Mouse (Mus musculus) kidney, embryonic 16.5 days (tissue): ENCODE measurements around the gene Slc25a11. TPM values are rescaled to one million over a fixed set of nuclear protein-coding genes. Genes with fewer than 3 reads are reported as not detected.

Source experiments
- ATAC-seq: fragments of 200-750 bp; cut with Nextera tagmentation; 2 replicates; pipeline ENCODE4 v1.8.0; 2017; ENCODE audit warnings: moderate TSS enrichment; ENCODE audit not compliant: low FRiP score, low TSS enrichment
- H3K27ac ChIP-seq: fragments of 300-500 bp; sonication (generic); 2 replicates; pipeline ENCODE4 v1.5.1; 2014; ENCODE audit warnings: low read length
- H3K27me3 ChIP-seq: fragments of 300-500 bp; sonication (generic); 2 replicates; pipeline ENCODE4 v1.6.1; 2014; ENCODE audit warnings: low read length, control low read depth, mixed read lengths; ENCODE audit not compliant: insufficient read depth
- H3K36me3 ChIP-seq: fragments of 300-500 bp; sonication (generic); 2 replicates; pipeline ENCODE4 v1.6.1; 2014; ENCODE audit warnings: low read length, control low read depth, mixed read lengths; ENCODE audit not compliant: insufficient read depth
- H3K4me1 ChIP-seq: fragments of 300-500 bp; sonication (generic); 2 replicates; pipeline ENCODE4 v1.6.1; 2014; ENCODE audit warnings: low read length, control low read depth, mixed read lengths; ENCODE audit not compliant: insufficient read depth
- H3K4me2 ChIP-seq: fragments of 300-500 bp; sonication (generic); replicated peaks from 2 replicates; pipeline ENCODE4 v1.6.1; 2014; ENCODE audit warnings: low read depth, low read length
- H3K4me3 ChIP-seq: fragments of 300-500 bp; sonication (generic); 2 replicates; pipeline ENCODE4 v1.5.1; 2014; ENCODE audit warnings: mild to moderate bottlenecking, low read length
- H3K9ac ChIP-seq: fragments of 300-500 bp; sonication (generic); replicated peaks from 2 replicates; pipeline ENCODE4 v1.6.1; 2014; ENCODE audit warnings: low read length
- H3K9me3 ChIP-seq: fragments of 300-500 bp; sonication (generic); 2 replicates; pipeline ENCODE4 v1.6.1; 2016; ENCODE audit warnings: low read length, control low read depth
- WGBS: fragments of 180-500 bp; shearing (Covaris S2); extraction: QIAGEN DNeasy Blood & Tissue Kit; methylation state at CpG from one replicate; pipeline ENCODE4 v1.1.7; 2014; 5-methylcytosine and 5-hydroxymethylcytosine counted together
- polyA plus RNA-seq: library from polyadenylated mRNA; unstranded; fragments of >200 nt; fragmentation: Nextera tagmentation; extraction: Ambion mirVana; gene quantifications from 2 replicates; pipeline ENCODE4 v1.2.1, GENCODE M21; 2015

Gene Slc25a11
- 229 and 235 TPM in 2 replicates for polyA plus RNA-seq

- peak within 1 kb of the TSS; percentile 68 for H3K4me3 ChIP-seq
- under 1% methylated on average over 63 of the region's 63 CpGs for WGBS
- H3K9me3 ChIP-seq: no peaks in the 10 kb centered on the region
- ATAC-seq: peak; percentile 89
- peak within 1 kb of the TSS; percentile 97 for H3K4me2 ChIP-seq
- peak within 1 kb of the TSS; percentile 97 for H3K9ac ChIP-seq
- H3K4me1 ChIP-seq: peaks cover 52% of the 10 kb centered on the region
- H3K27me3 ChIP-seq: no peaks in the 10 kb centered on the region
- peaks cover 52% of the 10 kb centered on the region for H3K36me3 ChIP-seq
- H3K27ac ChIP-seq: peak within 1 kb of the TSS; percentile 99
These were observed at the start of gene Slc25a11, which contains the start of gene Rnf167 for GRCm38 (mm10) chr11:70646691-70647650. Gene Slc25a11, minus strand, starts transcription at chr11:70647479. Gene Rnf167, plus strand, starts transcription at chr11:70647235.

- no peak for ATAC-seq
- whole genome bisulfite sequencing: 73% methylated on average over 3 of the region's 3 CpGs
- H3K27me3 ChIP-seq: no peaks in the 10 kb centered on the region
- H3K4me3 ChIP-seq: no peak overlapping the region
- no peaks in the 10 kb centered on the region for H3K36me3 ChIP-seq
- no peak overlapping the region for H3K4me2 ChIP-seq
- H3K4me1 ChIP-seq: peaks cover 6% of the 10 kb centered on the region
- no peak overlapping the region for H3K9ac ChIP-seq
- no peaks in the 10 kb centered on the region for H3K9me3 ChIP-seq
- H3K27ac ChIP-seq: no peak overlapping the region
These were observed 46.2 kb upstream of the Slc25a11 start for GRCm38 (mm10) chr11:70693504-70693903.

GRCm38 (mm10) chr11:70689578-70689977 is 42.3 kb upstream of the Slc25a11 start:
- no peak overlapping the region for H3K4me2 ChIP-seq
- H3K4me1 ChIP-seq: peaks cover 19% of the 10 kb centered on the region
- no peak overlapping the region for H3K9ac ChIP-seq
- 0 out of 2 replicates have a peak, but pooled peaks cover 6% of the 10 kb centered on the region for H3K36me3 ChIP-seq
- H3K4me3 ChIP-seq: no peak overlapping the region
- no peak for ATAC-seq
- no peaks in the 10 kb centered on the region for H3K9me3 ChIP-seq
- 64% methylated on average over 4 of the region's 4 CpGs for WGBS
- no peaks in the 10 kb centered on the region for H3K27me3 ChIP-seq
- H3K27ac ChIP-seq: no peak overlapping the region

- H3K4me2 ChIP-seq: peak overlapping the region; percentile 85
- H3K4me1 ChIP-seq: peaks cover 19% of the 10 kb centered on the region
- peaks cover 11% of the 10 kb centered on the region; the same call in 1 of the 2 replicates for H3K36me3 ChIP-seq
- H3K9ac ChIP-seq: peak overlapping the region; percentile 86
- ATAC-seq: no peak
- peak overlapping the region; percentile 90 for H3K27ac ChIP-seq
- H3K9me3 ChIP-seq: no peaks in the 10 kb centered on the region
- H3K4me3 ChIP-seq: peak overlapping the region; percentile 85
- H3K27me3 ChIP-seq: no peaks in the 10 kb centered on the region
- WGBS: 12% methylated on average over 8 of the region's 8 CpGs
These were observed 41.1 kb upstream of the Slc25a11 start for GRCm38 (mm10) chr11:70688372-70688771.

- Histone ChIP-seq H3K9me3 (no peaks in the 10 kb centered on the region), H3K4me1 (peaks cover 19% of the 10 kb centered on the region), H3K36me3 (peaks cover 11% of the 10 kb centered on the region; the same call in 1 of the 2 replicates), H3K27ac (peak within 1 kb of the TSS; percentile 90), H3K4me2 (peak within 1 kb of the TSS; percentile 85), H3K4me3 (peak within 1 kb of the TSS; percentile 85), H3K9ac (peak within 1 kb of the TSS; percentile 86), H3K27me3 (no peaks in the 10 kb centered on the region)
- ATAC-seq: peak; percentile 91
- under 1% methylated on average over 55 of the region's 55 CpGs for WGBS
These were observed 40.4 kb upstream of the Slc25a11 start, which contains the start of gene Camta2 for GRCm38 (mm10) chr11:70687601-70688199. Gene Camta2, minus strand, starts transcription at chr11:70688105.

- 1% methylated on average over 16 of the region's 16 CpGs for WGBS
- peak overlapping the region; percentile 90 for H3K27ac ChIP-seq
- peak overlapping the region; percentile 85 for H3K4me2 ChIP-seq
- peak; percentile 58 for ATAC-seq
- no peaks in the 10 kb centered on the region for H3K9me3 ChIP-seq
- H3K4me1 ChIP-seq: peaks cover 23% of the 10 kb centered on the region
- H3K4me3 ChIP-seq: peak overlapping the region; percentile 85
- no peaks in the 10 kb centered on the region for H3K27me3 ChIP-seq
- H3K36me3 ChIP-seq: peaks cover 11% of the 10 kb centered on the region; the same call in 1 of the 2 replicates
- peak overlapping the region; percentile 86 for H3K9ac ChIP-seq
These were observed 39.8 kb upstream of the Slc25a11 start for GRCm38 (mm10) chr11:70686901-70687566.

- no peak overlapping the region for H3K9ac ChIP-seq
- H3K4me3 ChIP-seq: no peak overlapping the region
- H3K9me3 ChIP-seq: no peaks in the 10 kb centered on the region
- H3K27ac ChIP-seq: no peak overlapping the region
- 89% methylated on average over 5 of the region's 5 CpGs for WGBS
- peaks cover 24% of the 10 kb centered on the region; the same call in 1 of the 2 replicates for H3K36me3 ChIP-seq
- H3K4me1 ChIP-seq: peaks cover 20% of the 10 kb centered on the region
- no peak overlapping the region for H3K4me2 ChIP-seq
- ATAC-seq: no peak
- H3K27me3 ChIP-seq: no peaks in the 10 kb centered on the region
These were observed 36.4 kb upstream of the Slc25a11 start for GRCm38 (mm10) chr11:70683640-70684039.

GRCm38 (mm10) chr11:70681897-70682581 is 34.8 kb upstream of the Slc25a11 start:
- H3K27me3 ChIP-seq: no peaks in the 10 kb centered on the region
- H3K9me3 ChIP-seq: no peaks in the 10 kb centered on the region
- WGBS: 30% methylated on average over 11 of the region's 11 CpGs
- H3K36me3 ChIP-seq: peaks cover 24% of the 10 kb centered on the region; the same call in 1 of the 2 replicates
- no peak overlapping the region for H3K9ac ChIP-seq
- H3K4me2 ChIP-seq: no peak overlapping the region
- H3K4me3 ChIP-seq: no peak overlapping the region
- H3K4me1 ChIP-seq: peaks cover 12% of the 10 kb centered on the region
- 0 out of 2 replicates have a peak, but pooled peaks have one; percentile 47 for ATAC-seq
- 0 out of 2 replicates have a peak overlapping the region, but pooled peaks have one; percentile 3 for H3K27ac ChIP-seq

- Histone ChIP-seq H3K4me2 (no peak overlapping the region), H3K36me3 (peaks cover 24% of the 10 kb centered on the region; the same call in 1 of the 2 replicates)
- WGBS: 58% methylated on average over 12 of the region's 12 CpGs
These were observed 33.9 kb upstream of the Slc25a11 start for GRCm38 (mm10) chr11:70681170-70681569.

More at GRCm38 (mm10) chr11:70681170-70681569, 33.9 kb upstream of the Slc25a11 start:
- Histone ChIP-seq H3K9me3 (no peaks in the 10 kb centered on the region), H3K4me1 (peaks cover 5% of the 10 kb centered on the region), H3K27ac (no peak overlapping the region), H3K9ac (no peak overlapping the region), H3K4me3 (no peak overlapping the region), H3K27me3 (no peaks in the 10 kb centered on the region)
- no peak for ATAC-seq
